Mouse (Mus musculus): ENCODE results near the gene Fads6.

Gene Fads6

DNA sequence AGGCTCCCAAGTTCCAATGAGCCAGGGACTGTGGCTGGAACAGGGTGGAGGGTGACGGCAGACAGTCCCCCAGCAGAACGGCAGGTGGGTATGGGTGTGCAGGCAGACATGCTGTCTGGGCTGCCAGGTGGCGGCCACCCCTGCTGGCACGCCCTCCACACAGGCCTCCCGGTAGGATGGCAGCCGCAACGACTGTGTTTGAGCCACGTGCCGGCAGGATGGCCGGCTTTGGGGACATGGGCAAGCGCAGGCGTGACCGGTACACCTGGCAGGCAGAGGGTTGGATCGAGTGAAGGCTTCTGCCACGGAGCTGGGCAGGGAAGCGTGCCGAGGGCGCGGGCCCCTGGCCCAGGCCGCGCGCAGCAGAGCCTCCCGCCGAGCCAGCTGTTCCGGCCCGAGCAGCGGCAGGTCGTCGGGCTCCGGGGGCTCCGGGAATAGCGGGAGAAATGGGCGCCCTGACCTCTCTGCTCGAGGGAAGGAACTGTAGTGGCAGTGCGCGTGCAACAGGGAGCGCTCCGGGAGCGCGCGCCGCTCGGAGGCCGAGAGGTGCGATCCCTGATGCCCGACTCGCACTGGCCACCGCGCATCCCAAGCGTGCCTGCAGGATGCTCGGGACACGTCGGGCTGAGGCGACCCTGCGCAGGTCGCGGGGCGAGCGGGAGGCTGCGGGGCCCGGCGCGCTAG, 47.6 kb downstream of the Fads6 start:
- DNase-seq, result peak; percentile 50 to 64

DNA sequence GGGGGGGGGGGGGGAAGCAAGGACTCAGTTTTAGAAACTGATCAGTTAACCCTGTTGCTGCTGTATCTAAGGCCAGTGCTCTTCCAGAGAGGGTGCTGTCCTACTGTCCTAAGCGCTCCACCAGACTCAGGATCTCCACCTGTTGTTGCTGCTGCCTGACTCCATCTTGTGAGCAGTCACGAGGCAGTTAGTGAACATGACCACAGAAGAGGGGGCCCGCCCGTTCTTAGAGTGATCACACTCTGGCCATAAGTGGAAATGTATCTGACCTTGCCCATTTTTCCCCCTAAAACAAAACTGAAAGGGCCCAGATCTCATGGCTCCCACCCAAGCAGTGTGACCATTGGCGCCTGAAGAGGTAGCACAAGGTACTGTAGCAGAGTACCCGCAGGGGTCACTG, 49.5 kb downstream of the Fads6 start:
- DNase-seq, result no peak

DNA sequence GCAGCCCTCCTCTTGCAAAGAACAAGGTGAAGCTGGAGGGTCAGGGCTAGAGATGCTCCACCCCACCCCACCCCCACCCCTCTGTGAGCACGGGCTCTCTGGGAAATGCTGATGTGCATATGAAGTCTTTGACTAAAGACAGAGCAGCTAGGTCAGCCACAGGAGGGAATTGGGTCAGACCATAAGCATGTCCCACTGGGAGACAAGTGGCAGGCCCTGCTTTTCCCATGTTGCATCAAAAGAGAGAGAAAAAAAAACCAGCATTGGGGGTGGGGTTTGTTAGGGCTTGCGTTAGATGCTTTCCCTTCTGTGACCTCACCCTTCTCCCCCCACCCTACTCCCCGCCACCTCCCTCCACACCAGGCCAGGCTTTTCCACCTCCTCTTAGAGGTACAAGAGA, 50.2 kb downstream of the Fads6 start:
- no peak for DNase-seq

- DNase-seq, result peak; percentile 55 to 75
Observed at GRCm38 (mm10) chr11:115246386-115246785, 51.1 kb downstream of the Fads6 start.

- DNase-seq, result no peak
Observed at GRCm38 (mm10) chr11:115244840-115245239, 52.6 kb downstream of the Fads6 start.

GRCm38 (mm10) chr11:115243783-115244182, 53.7 kb downstream of the Fads6 start:
- DNase-seq, result no peak

DNA sequence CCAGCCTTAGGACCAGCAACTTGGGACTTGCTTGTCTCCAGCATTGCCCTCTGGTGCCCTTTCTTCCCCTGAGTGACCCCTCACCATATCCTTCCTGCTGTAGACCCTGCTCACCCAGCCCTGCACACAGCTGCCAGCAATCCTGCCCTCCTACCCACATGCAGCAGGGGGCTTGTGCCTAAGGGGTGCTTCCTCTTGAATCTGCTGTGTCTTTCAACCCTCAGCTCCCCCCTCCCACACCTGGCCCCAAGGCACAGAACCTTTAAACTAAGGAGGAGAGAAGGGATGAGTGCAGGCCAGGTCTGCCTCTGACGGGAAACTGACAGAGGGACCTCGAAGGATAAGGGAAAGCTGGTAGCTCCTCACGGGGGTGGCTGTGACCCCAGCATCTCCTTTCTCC, 54.7 kb downstream of the Fads6 start:
- no peak for DNase-seq

- DNase-seq, result peak; percentile 58 to 67
Observed at GRCm38 (mm10) chr11:115241402-115241801, 56.1 kb downstream of the Fads6 start.

GRCm38 (mm10) chr11:115236570-115236969, 60.9 kb downstream of the Fads6 start:
- no peak for DNase-seq

DNA sequence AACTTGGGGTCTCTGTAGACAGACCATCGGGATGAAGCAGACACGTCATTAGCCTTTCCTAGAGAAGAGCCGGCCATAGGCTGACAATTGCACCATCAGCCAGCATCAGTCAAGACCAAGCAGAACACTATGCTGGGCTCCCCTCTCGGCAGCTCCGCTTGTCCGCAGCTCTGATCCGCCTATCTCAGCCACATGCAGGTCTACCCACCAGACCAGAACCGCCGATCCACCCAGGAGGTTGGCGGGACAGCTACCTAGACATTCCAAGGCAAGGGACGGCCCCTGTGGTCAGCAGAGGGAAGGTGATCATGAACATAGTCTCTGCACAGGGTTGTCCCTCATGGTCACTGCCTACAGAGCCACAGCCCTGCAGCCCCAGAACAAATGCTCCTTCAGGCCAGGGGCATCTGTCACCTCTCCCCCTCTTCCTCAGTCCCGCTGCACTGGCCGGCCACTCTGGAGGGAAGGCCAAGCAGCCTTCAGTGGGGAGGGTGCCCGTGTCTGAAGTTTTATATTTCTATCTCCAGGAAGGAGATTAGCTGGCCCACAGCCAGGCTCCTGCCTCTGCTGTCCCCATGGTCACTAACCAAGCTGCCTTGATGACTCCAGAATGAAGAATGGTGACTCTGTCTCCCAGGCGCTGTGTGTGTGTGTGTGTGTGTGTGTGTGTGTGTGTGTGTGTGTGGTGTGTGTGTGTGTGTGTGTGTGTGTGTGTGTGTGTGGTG, 63.0 kb downstream of the Fads6 start:
- DNase-seq, result peak in 1 of 2 experiments; percentile 58

- DNase-seq, result peak in 1 of 2 experiments; percentile 57
Observed at GRCm38 (mm10) chr11:115233526-115234290, 63.8 kb downstream of the Fads6 start.

DNA sequence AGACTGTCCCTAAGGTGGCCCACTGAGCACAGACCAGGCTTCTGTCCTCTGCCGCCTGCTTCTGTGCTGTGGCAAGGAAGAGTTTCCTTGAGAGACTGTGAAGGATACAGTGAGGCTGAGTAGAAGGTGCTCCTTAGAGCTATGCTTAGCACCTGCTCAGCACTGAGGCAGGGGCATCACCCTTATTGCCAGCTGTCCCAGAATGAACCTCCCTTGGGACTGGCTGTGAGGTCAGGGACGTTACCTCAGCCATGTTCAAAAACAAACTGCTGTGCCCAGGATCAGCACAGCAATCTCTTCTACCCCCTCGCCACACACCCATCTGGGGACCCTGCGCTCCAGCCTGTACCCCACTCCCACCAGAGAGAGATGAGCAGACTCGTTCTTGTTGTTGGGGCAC, 64.6 kb downstream of the Fads6 start:
- no peak for DNase-seq

DNA sequence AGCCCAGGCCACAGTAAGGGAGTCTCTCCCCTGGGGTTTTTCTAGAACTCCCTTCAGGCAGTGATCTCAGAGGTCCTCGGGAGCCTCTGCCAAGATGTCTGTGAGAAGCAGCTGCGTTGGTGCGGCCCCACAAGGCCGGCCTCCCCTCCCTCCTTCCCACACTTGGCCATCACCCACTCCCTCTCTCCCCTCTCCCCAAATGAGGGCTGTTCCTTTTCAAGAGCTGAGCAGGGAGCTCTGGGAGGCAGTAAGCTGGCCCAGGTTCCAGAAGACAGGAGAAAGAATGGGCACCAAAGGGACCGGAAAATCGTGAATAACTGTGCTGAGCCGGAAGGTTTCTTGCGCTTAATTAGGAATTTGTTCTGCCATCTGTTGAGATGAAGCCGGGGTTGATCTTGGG, 65.5 kb downstream of the Fads6 start:
- no peak for DNase-seq

GRCm38 (mm10) chr11:115231168-115231915, 66.1 kb downstream of the Fads6 start:
- DNase-seq, result no peak

All from cerebellum, adult 18-20 months (tissue).